Mouse (Mus musculus) limb, embryonic 13.5 days (tissue): ENCODE results near the gene Gm10190. TPM values are rescaled to one million over a fixed set of nuclear protein-coding genes. Genes with fewer than 3 reads are reported as not detected.

Source experiments
- ATAC-seq: fragments of 200-750 bp; cut with Nextera tagmentation; 2 replicates; pipeline ENCODE4 v1.8.0; 2017; ENCODE audit warnings: low read depth, moderate number of reproducible peaks, moderate TSS enrichment; ENCODE audit not compliant: low FRiP score
- H3K27ac ChIP-seq: fragments of 300-500 bp; sonication (generic); 2 replicates; pipeline ENCODE4 v1.5.1; 2015; ENCODE audit warnings: inconsistent platforms, mild to moderate bottlenecking, moderate library complexity
- H3K27me3 ChIP-seq: fragments of 300-500 bp; sonication (generic); 2 replicates; pipeline ENCODE4 v1.6.1; 2015; ENCODE audit warnings: mild to moderate bottlenecking, inconsistent platforms
- H3K36me3 ChIP-seq: fragments of 300-500 bp; sonication (generic); 2 replicates; pipeline ENCODE4 v1.6.1; 2015; ENCODE audit warnings: inconsistent platforms, mild to moderate bottlenecking, moderate library complexity
- H3K4me1 ChIP-seq: fragments of 300-500 bp; sonication (generic); 2 replicates; pipeline ENCODE4 v1.6.1; 2015; ENCODE audit warnings: inconsistent platforms
- H3K4me2 ChIP-seq: fragments of 300-500 bp; sonication (generic); replicated peaks from 2 replicates; pipeline ENCODE4 v1.6.1; 2015; ENCODE audit warnings: inconsistent platforms, mild to moderate bottlenecking, moderate library complexity
- H3K4me3 ChIP-seq: fragments of 300-500 bp; sonication (generic); 2 replicates; pipeline ENCODE4 v1.5.1; 2015; ENCODE audit warnings: moderate library complexity, mild to moderate bottlenecking, inconsistent platforms
- H3K9ac ChIP-seq: fragments of 300-500 bp; sonication (generic); 2 replicates; pipeline ENCODE4 v1.6.1; 2015; ENCODE audit warnings: mild to moderate bottlenecking, inconsistent platforms
- H3K9me3 ChIP-seq: fragments of 300-500 bp; sonication (generic); 2 replicates; pipeline ENCODE4 v1.6.1; 2016; ENCODE audit warnings: inconsistent platforms
- WGBS: fragments of 180-500 bp; shearing (Covaris S2); methylation state at CpG from one replicate; pipeline ENCODE4 v1.1.7; 2015; 5-methylcytosine and 5-hydroxymethylcytosine counted together
- polyA plus RNA-seq: library from polyadenylated mRNA; unstranded; fragments of >200 nt; fragmentation: Nextera tagmentation; extraction: Ambion mirVana; gene quantifications from 2 replicates; pipeline ENCODE4 v1.2.1, GENCODE M21; 2015

The Gm10190 gene
- polyA plus RNA-seq, 1 experiment from 2014 or later, result 2.7 TPM

DNA sequence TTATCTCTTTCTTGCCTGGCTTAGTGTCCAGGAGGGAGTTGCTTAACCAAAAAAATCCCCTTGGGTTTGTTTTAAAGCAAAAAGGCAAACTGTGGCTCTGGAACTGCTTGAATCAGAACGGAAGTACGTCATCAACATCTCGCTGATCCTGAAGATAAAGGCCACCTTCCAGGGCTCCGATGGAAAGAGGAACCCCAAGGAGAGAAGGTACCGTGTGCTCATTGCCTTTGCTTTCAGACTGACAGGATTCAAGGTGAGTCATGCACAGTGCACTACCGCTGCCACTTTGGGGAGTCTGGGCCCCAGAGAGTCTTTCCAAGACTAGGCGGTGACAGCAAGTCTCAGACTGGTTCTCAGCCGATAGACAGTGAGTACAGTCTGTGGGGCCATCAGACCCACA is 13.1 kb downstream of the Gm10190 start:
- no peak for ATAC-seq
- H3K9ac ChIP-seq, result no peak overlapping the region
- H3K36me3 ChIP-seq, result no peaks in the 10 kb centered on the region
- H3K27me3 ChIP-seq, result no peaks in the 10 kb centered on the region
- H3K4me2 ChIP-seq, result no peak overlapping the region
- no peaks in the 10 kb centered on the region for H3K9me3 ChIP-seq
- H3K4me3 ChIP-seq, result no peak overlapping the region
- no peaks in the 10 kb centered on the region for H3K4me1 ChIP-seq
- H3K27ac ChIP-seq, result no peak overlapping the region
- WGBS, result 87% methylated on average over 8 of the region's 8 CpGs

DNA sequence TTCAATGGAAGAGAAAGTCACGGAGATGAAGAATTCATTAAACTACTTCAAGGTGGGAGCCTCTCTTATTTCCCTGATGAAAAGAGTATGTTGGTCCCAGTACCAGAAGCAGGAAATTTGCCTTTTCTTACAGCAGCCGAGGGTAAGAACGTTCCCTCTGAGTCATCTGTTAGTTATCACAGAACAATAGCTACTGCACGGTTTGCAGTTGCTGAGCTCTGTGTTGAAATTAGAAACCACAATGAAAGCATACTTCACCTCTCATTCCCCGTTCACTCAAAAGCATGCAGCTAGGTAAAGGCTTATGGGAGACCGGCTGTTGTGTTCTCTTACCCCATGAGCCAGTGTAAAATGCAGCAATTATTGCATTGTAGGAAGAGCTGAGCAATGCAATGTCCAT is 26.1 kb downstream of the Gm10190 start:
- Histone ChIP-seq H3K9me3 (0 out of 2 replicates have a peak, but pooled peaks cover 4% of the 10 kb centered on the region), H3K27ac (peak overlapping the region; percentile 56; the same call in 1 of the 2 replicates), H3K9ac (no peak overlapping the region), H3K4me3 (no peak overlapping the region), H3K36me3 (no peaks in the 10 kb centered on the region), H3K4me2 (no peak overlapping the region), H3K27me3 (no peaks in the 10 kb centered on the region), H3K4me1 (peaks cover 9% of the 10 kb centered on the region; the same call in 1 of the 2 replicates)
- no peak; the same call in 1 of the 2 replicates for ATAC-seq
- WGBS, result 32% methylated on average over 6 of the region's 6 CpGs

- 77% methylated on average over 11 of the region's 11 CpGs for WGBS
- no peak overlapping the region for H3K4me2 ChIP-seq
- no peak overlapping the region for H3K9ac ChIP-seq
- H3K27ac ChIP-seq, result peak overlapping the region; percentile 56; the same call in 1 of the 2 replicates
- H3K27me3 ChIP-seq, result no peaks in the 10 kb centered on the region
- no peaks in the 10 kb centered on the region for H3K36me3 ChIP-seq
- 0 out of 2 replicates have a peak, but pooled peaks cover 4% of the 10 kb centered on the region for H3K9me3 ChIP-seq
- no peak for ATAC-seq
- no peak overlapping the region for H3K4me3 ChIP-seq
- H3K4me1 ChIP-seq, result peaks cover 9% of the 10 kb centered on the region; the same call in 1 of the 2 replicates
These were observed 26.7 kb downstream of the Gm10190 start for GRCm38 (mm10) chr17:80346591-80347125.

DNA sequence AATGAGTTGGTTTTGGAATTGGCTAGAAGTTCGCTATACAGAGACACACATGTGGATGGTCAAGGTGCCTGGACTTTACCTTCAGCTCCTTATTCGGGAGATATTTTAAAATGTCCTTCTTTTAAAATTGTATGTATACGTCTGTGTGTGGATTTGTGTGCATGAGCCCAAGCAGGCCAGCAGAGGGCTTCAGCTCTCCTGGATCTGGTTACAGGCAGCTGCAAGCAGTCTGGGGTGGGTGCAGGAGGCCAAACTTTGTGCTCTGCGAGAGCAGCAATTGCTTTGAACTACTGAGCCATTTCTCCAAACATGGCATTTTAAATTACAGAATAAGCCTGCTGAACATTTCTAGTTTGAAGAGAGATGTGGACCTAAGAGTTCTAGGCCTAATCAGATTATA is 28.1 kb downstream of the Gm10190 start:
- ATAC-seq, result no peak
- H3K9me3 ChIP-seq, result 0 out of 2 replicates have a peak, but pooled peaks cover 4% of the 10 kb centered on the region
- no peaks in the 10 kb centered on the region for H3K27me3 ChIP-seq
- H3K4me3 ChIP-seq, result no peak overlapping the region
- H3K27ac ChIP-seq, result no peak overlapping the region
- H3K4me1 ChIP-seq, result peaks cover 9% of the 10 kb centered on the region; the same call in 1 of the 2 replicates
- H3K4me2 ChIP-seq, result no peak overlapping the region
- H3K9ac ChIP-seq, result no peak overlapping the region
- no peaks in the 10 kb centered on the region for H3K36me3 ChIP-seq
- WGBS, result 66% methylated on average over 4 of the region's 4 CpGs

GRCm38 (mm10) chr17:80332386-80332785 is 41.0 kb downstream of the Gm10190 start:
- Histone ChIP-seq H3K27me3 (no peaks in the 10 kb centered on the region), H3K9me3 (no peaks in the 10 kb centered on the region), H3K36me3 (no peaks in the 10 kb centered on the region), H3K4me3 (no peak overlapping the region), H3K9ac (no peak overlapping the region), H3K27ac (no peak overlapping the region), H3K4me1 (no peaks in the 10 kb centered on the region), H3K4me2 (no peak overlapping the region)
- no peak for ATAC-seq
- 84% methylated on average over 2 of the region's 2 CpGs for WGBS

GRCm38 (mm10) chr17:80326431-80326830 is 46.9 kb downstream of the Gm10190 start:
- no peak overlapping the region for H3K4me3 ChIP-seq
- no peaks in the 10 kb centered on the region for H3K4me1 ChIP-seq
- H3K9ac ChIP-seq, result no peak overlapping the region
- no peaks in the 10 kb centered on the region for H3K9me3 ChIP-seq
- 58% methylated on average over 3 of the region's 3 CpGs for WGBS
- no peaks in the 10 kb centered on the region for H3K27me3 ChIP-seq
- no peak overlapping the region for H3K4me2 ChIP-seq
- no peak for ATAC-seq
- no peak overlapping the region for H3K27ac ChIP-seq
- no peaks in the 10 kb centered on the region for H3K36me3 ChIP-seq

GRCm38 (mm10) chr17:80325456-80325855 is 47.9 kb downstream of the Gm10190 start:
- ATAC-seq, result no peak
- Histone ChIP-seq H3K36me3 (no peaks in the 10 kb centered on the region), H3K9ac (no peak overlapping the region), H3K27ac (no peak overlapping the region), H3K4me2 (no peak overlapping the region), H3K4me1 (no peaks in the 10 kb centered on the region), H3K27me3 (no peaks in the 10 kb centered on the region), H3K4me3 (no peak overlapping the region), H3K9me3 (no peaks in the 10 kb centered on the region)
- WGBS, result 88% methylated on average over 5 of the region's 5 CpGs

- H3K4me1 ChIP-seq, result no peaks in the 10 kb centered on the region
- no peaks in the 10 kb centered on the region for H3K27me3 ChIP-seq
- no peak overlapping the region for H3K4me3 ChIP-seq
- no peaks in the 10 kb centered on the region for H3K9me3 ChIP-seq
- H3K4me2 ChIP-seq, result no peak overlapping the region
- no peak for ATAC-seq
- no peak overlapping the region for H3K27ac ChIP-seq
- no peak overlapping the region for H3K9ac ChIP-seq
- no peaks in the 10 kb centered on the region for H3K36me3 ChIP-seq
- WGBS, result 79% methylated on average over 7 of the region's 7 CpGs
These were observed 48.8 kb downstream of the Gm10190 start for GRCm38 (mm10) chr17:80324521-80324920.

DNA sequence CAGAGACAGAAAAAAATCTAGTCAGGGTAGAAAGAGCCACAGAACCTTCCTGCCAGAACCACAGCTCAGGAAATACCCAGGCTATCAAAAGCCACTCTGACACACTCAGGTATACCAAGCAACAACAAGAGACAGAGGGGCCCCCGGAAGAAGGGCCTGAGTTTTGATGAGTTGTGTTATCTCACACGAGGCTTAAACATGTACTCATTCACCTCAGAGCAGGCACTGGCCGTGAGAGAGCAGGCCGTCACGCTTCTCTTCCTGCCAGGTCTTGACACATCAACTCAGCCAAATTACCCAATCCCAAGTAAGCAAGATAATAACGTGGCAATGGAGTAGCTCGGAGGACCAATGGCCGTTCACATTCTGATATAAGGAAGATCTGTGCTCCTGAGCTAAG is 49.7 kb downstream of the Gm10190 start:
- Histone ChIP-seq H3K4me3 (no peak overlapping the region), H3K9me3 (no peaks in the 10 kb centered on the region), H3K36me3 (no peaks in the 10 kb centered on the region), H3K4me1 (no peaks in the 10 kb centered on the region), H3K4me2 (no peak overlapping the region), H3K27ac (no peak overlapping the region), H3K27me3 (no peaks in the 10 kb centered on the region), H3K9ac (no peak overlapping the region)
- ATAC-seq, result no peak
- WGBS, result 79% methylated on average over 8 of the region's 8 CpGs

Other genes starting within 250 kb of the Gm10190 start
- 15.5 and 17.2 TPM in 2 replicates for gene Galm, start 246.1 kb downstream of the Gm10190 start, polyA plus RNA-seq
- 721 and 736 TPM in 2 replicates for gene Srsf7, start 166.2 kb downstream of the Gm10190 start, polyA plus RNA-seq
- 0.10 and 0.17 TPM in 2 replicates for gene Ttc39d, start 166.1 kb downstream of the Gm10190 start, polyA plus RNA-seq
- gene Gemin6, start 149.1 kb downstream of the Gm10190 start, polyA plus RNA-seq, result 37.3 and 38.4 TPM in 2 replicates
- gene Morn2, start 83.3 kb downstream of the Gm10190 start, polyA plus RNA-seq, result 18.9 and 19.7 TPM in 2 replicates
- 24.4 and 25.5 TPM in 2 replicates for gene Dhx57, start 83.1 kb downstream of the Gm10190 start, polyA plus RNA-seq
- gene Arhgef33, start 66.1 kb downstream of the Gm10190 start, polyA plus RNA-seq, result 1.2 and 1.5 TPM in 2 replicates
- 5.3 and 5.4 TPM in 2 replicates for gene Sos1, start 106.9 kb upstream of the Gm10190 start, polyA plus RNA-seq
- gene Cdkl4, start 204.3 kb upstream of the Gm10190 start, polyA plus RNA-seq, result 0.63 and 0.73 TPM in 2 replicates